11 mouse cellular contexts compared by ENCODE assay signal in genomic region chr1:118910693-118911426, GRCm38 (mm10).
A peak's percentile ranks its signal among the peaks of the same experiment; 100 is the strongest.
DNase-seq lines count a peak whose midpoint lies in the region; ATAC-seq lines count a peak whose summit lies in the region.
"Had no signal": no experiment of that assay in that cellular context is flagged by ENCODE, and none has a peak within 500 bp of the region (broad histone marks: within the 10 kb centered on the region; RNA-seq: fewer than 3 reads in every experiment).

No protein-coding gene starts in this region.

- H3K27ac ChIP-seq in heart, embryonic 12.5 days (ENCODE audit: poor library complexity, severe bottlenecking), result no peak overlapping the region
- peak overlapping the region; percentile 94 for H3K27ac ChIP-seq in forebrain, embryonic 12.5 days
- H3K27ac ChIP-seq: limb, embryonic 12.5 days had no signal

- H3K9ac ChIP-seq in heart, embryonic 12.5 days, result no peak overlapping the region
- no peak overlapping the region for H3K9ac ChIP-seq in forebrain, embryonic 12.5 days
- H3K9ac ChIP-seq: limb, embryonic 12.5 days had no signal

- H3K4me1 ChIP-seq in heart, embryonic 12.5 days (replicated peaks), result peaks cover 19% of the 10 kb centered on the region; the same call in 1 of the 2 replicates
- peaks cover 68% of the 10 kb centered on the region for H3K4me1 ChIP-seq in forebrain, embryonic 12.5 days

- DNase-seq in heart, adult 11 months, result peak; percentile 88
- DNase-seq in mesoderm, embryonic 11.5 days (ENCODE audit: low read depth, low spot score), result peak; percentile 61
- DNase-seq in retina, embryonic 14.5 days (ENCODE audit: low spot score), result peak; percentile 77
- no peak for DNase-seq in ovary, postnatal 36 days (ENCODE audit: low spot score)
- no peak for DNase-seq in kidney, adult 18-20 months
- DNase-seq in spleen, postnatal 36 days (ENCODE audit: low spot score in 2 of 2), result no peak
- DNase-seq: gastrocnemius, postnatal 25 days; thymus, postnatal 36 days had no signal

- H3K27me3 ChIP-seq in heart, embryonic 12.5 days (replicated peaks), result 0 out of 2 replicates have a peak, but pooled peaks cover 2% of the 10 kb centered on the region
- H3K27me3 ChIP-seq in forebrain, embryonic 12.5 days, result peaks cover 36% of the 10 kb centered on the region
- H3K27me3 ChIP-seq: limb, embryonic 12.5 days had no signal

- 49% methylated on average over 13 of the region's 13 CpGs for WGBS in heart, embryonic 12.5 days
- WGBS in forebrain, embryonic 12.5 days, result 5% methylated on average over 13 of the region's 13 CpGs

- H3K4me2 ChIP-seq in heart, embryonic 12.5 days, result no peak overlapping the region
- H3K4me2 ChIP-seq in forebrain, embryonic 12.5 days, result peak overlapping the region; percentile 39
- H3K4me2 ChIP-seq: limb, embryonic 12.5 days had no signal

- no peak for ATAC-seq in heart, embryonic 12.5 days (ENCODE audit: insufficient number of reproducible peaks, low FRiP score)
- ATAC-seq in forebrain, embryonic 12.5 days (ENCODE audit: low FRiP score), result peak; percentile 81

- H3K4me3 ChIP-seq in heart, embryonic 12.5 days, result no peak overlapping the region
- 0 out of 2 replicates have a peak overlapping the region, but pooled peaks have one; percentile 1 for H3K4me3 ChIP-seq in forebrain, embryonic 12.5 days (replicated peaks)
- H3K4me3 ChIP-seq: limb, embryonic 12.5 days had no signal

- no peaks in the 10 kb centered on the region for H3K36me3 ChIP-seq in heart, embryonic 12.5 days
- H3K36me3 ChIP-seq in forebrain, embryonic 12.5 days (replicated peaks), result no peaks in the 10 kb centered on the region

- H3K9me3 ChIP-seq in heart, embryonic 12.5 days (replicated peaks), result no peaks in the 10 kb centered on the region
- no peaks in the 10 kb centered on the region for H3K9me3 ChIP-seq in forebrain, embryonic 12.5 days
- H3K9me3 ChIP-seq: limb, embryonic 12.5 days had no signal

Comparison
In these comparisons a context has a peak if more than half of its experiments do, and no peak if none do; other contexts are left out.
1. DNase-seq: peak in heart, adult 11 months (single experiment), mesoderm, embryonic 11.5 days (single experiment) and retina, embryonic 14.5 days (single experiment); none in ovary, postnatal 36 days (single experiment), kidney, adult 18-20 months (single experiment) and spleen, postnatal 36 days (0 of 2).